Mouse (Mus musculus): ENCODE results near the gene Nenf.

The Nenf gene

DNA sequence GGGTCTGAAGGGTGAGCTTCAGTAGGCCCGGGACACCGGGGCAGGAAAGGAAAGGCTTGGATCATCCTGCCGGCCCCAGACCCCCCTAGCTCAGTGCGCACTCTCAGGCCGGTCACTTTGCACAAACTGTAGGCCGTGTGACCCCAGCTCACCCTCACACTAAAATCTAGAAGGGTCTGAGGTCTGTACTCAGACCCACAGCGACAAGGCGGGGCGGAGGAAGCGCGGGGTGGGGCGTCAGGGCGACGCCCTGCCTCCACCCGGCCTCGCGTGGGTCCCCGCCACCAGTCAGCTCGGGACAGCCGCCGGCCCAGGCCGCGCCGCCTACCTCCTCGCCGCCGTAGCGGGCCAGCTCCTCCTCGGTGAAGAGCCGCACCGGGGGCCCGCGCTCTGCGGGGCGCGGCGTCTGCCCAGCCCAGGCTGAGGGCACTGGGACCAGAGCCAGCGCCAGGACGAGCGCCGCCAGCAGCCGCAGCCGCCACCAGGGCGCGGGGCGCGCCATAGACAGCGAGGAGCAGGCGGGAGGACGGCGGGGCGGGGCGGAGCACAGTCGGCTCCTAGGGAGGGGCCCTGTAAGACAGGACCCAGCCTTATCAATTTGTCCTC, at the start of gene Nenf:
Gene Nenf, minus strand, starts transcription at position 604 of the 606 bp plus-strand sequence.
- DNase-seq, result peak; percentile 90

DNA sequence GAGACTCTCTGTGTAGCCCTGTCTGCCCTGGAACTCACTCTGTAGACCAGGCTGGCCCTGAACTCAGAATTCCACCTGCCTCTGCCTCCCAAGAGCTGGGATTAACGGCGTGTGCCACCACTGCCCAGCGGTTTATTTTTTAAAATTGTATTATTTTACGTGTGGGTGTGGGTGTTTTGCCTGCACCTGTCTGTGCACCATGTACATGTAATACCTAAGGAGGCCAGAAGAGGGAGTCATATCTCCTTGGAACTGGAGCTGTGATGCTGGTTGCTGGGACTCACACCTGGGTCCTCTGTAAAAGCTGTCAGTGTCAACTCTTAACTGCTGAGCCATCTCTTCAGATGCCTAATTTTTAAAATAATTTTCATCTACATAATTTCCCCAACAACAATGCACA, 46.5 kb upstream of the Nenf start:
- DNase-seq, result peak; percentile 41

DNA sequence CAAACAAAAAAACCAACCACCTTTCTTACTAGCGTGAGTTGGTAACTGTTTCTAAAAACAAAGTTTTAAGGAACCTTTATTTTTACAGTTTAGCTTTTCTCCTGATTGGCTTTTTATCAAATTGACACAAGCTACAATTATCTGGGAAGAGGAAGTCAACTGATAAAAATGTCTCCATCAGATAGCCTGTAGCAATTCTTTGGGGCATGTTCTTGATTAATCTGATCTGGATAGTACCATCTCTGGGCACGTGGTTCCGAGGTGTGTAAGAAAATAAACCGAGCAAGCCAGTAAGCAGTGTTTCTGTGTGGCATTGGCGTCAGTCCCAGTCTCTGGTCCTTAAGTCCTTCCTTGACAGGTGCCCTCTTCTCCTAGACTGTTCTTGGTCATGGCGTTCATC, 44.4 kb upstream of the Nenf start:
- DNase-seq, result no peak

DNA sequence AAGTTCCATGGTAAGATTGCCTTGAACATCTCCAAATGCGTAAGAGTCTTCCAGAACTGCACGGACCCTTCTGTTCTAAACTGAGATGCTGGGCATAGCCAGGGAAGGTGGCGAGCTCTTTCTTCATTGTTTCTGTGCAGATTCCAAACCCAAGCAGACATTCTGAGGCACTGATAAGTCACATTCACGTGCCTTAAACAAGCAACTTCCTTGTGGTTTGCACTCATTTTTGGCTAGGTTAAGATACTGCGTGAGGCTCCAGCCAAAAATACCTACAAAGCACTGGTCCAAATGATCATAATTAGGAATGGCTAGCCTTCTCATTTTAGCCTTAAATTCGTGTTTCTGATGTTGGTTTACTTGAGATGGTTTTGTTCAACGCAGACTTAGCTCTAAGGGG, 41.5 kb upstream of the Nenf start:
- DNase-seq, result no peak

DNA sequence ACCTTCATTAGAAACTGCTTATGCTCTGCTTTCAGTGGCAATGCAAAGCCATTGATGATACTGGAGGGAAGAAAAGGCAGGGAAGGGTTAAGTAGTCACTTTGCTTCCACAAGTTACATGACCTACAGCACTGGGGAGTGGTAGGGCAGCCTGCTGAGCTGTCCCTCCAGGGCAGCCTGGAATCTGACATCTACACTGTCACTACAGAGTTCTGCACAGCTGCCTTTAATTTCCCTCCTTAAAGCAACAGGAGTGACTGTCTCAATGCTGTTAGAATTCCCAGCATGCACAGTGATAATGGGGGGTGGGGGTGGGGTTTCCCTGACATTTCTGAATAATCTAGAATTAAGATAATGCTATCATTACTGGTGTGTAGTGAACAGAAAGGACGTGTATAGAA, 38.9 kb upstream of the Nenf start:
- DNase-seq, result no peak

DNA sequence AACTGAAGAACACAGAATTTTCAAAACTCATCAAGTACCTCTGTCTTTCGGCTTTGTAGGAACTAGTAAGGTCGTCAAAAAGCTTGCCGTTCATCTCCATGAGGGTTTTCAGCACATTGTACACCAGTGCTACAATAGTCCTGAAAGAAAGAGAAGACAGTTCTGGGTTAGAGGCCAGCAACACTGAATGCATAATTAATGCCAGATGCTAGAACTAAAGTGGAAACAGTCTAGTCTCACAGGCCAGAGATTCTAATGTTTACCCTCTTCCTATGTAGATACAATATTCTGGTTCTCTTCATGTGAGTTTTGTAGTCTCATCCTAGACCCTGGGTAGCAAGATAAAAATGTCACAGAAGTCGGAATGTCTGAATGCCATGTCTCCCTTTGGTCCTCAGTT, 35.8 kb upstream of the Nenf start:
- DNase-seq, result no peak

DNA sequence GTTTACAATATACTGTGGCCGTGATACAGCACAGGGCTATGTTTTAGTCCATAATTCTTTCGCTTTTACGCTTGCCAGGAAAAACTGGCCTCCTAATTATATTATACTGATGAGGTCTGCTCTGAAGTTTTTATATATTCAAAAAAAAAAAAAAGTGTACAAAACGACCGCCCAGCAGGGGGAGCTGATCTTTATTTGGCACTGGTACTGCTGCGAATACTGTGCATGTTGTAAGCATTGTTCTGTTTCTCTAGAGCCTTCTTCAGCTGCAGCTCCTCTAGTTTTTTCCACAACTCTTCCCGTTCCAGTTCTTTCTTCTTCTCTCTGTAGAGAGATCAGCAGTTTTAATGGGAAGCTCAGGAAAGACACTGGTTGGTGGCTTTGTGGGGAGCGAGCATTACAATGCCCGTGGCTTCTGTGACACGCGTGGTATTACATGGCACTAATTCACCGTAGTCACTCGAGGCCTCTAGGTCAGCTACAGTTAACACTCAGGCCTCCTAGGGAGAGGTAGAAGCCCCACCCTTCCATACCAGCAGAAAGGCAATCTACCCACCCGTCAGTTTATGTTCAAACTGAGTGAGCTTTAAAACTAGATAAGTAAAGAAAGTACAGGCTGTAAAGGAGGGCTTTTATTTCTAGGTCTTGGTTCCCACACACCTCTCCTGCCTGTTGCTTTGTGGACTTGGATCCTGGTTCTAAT, 34.9 kb upstream of the Nenf start:
- DNase-seq, result peak; percentile 78

DNA sequence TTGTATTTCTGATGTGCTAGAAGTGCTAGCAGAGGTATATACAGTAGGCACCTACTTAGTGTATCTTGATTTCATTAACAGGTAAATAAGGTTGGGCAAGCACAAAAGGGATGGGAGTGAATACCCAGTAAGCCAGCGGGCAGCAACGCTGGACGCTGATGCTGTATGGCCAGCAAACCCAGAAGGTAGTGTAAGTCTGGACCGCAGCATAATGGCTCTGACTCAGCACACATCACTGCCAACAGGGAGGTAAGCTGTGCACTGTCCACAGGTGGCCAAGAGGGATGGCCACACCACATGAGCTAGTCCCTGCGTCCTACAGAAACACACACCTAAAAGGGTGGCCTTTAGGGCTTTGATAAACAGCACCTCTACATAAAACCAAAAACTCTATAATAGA, 32.4 kb upstream of the Nenf start:
- DNase-seq, result no peak

DNA sequence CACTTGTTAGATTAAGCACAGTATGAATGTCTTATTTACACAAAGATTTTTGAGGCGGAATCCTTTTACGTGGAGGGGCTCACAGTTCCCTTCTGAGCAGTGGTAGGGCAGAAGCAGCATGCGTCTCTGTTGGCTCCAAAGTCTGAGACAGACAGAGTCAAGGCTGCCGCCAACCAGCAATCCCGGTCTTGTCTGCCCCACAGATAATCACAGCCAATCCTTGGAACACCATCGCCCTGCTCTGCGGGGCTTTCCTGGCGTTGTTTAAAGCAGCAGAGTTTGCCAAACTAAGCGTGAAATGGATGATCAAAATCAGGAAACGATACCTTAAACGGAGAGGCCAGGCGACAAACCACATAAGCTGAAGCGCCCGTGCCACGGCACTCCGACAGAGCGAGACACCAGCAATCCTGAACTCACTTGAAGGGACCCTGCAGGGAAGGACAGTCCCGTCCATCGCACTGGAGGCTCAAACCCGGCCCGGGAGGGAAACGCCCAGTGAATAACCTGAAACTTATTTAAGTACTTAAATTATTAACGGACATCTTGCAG, 31.6 kb upstream of the Nenf start:
- no peak for DNase-seq

DNA sequence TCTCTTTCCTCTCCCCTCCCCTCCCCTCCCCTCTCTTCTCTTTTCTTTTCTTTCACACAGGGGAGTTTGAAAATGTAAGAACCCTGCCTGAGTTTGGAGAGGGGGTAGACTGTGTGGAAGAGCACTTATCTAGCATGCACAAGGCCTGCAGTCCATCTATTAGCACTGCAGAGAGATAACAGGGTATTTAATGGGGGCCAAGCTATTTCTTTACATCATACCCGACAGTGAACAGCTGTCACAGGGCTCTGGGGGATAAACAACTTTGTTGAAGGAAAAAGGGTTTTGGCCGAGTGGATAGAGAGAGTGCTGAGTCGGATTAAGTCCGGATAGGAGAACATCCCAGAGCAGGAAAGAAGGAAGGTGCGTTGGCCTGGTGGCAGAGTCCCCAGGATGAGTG, 31.0 kb upstream of the Nenf start:
- no peak for DNase-seq

DNA sequence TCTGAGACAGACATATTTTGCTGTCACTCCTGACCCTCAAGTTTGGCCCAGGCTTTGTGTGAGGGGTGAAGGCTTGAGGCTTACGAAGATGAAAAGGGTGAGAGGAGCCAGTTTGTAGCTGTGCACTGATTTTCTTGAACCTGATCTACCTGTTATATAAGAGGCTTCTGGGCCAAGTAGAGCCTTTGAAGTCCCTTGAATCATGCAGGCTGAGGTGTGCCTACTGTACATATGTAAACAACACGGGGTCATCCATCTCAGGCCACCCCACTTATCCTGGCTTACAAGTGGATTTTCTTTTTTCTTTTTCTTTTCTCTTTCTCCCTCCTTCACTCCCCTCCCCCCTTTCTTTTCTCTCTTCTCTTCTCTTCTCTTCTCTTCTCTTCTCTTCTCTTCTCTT, 30.6 kb upstream of the Nenf start:
- no peak for DNase-seq

DNA sequence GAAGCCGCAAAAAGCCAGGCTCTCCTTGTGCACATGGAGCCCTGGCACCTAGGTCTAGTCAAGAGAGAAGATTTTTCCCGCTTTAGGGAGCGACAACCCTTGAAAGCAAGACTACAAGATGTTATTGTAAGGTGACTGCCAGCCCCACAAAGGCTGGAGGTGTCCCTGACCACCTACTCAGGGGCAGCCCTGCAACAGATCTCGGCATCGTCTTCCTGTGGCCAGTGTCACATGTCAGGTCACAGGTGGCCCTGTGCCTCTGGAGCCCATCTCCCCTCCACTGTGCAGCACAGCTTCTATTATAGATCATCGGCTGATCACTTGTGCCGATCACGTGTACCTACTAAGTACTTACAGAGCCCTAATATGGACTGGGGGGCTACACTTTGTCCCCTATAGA, 29.6 kb upstream of the Nenf start:
- no peak for DNase-seq

DNA sequence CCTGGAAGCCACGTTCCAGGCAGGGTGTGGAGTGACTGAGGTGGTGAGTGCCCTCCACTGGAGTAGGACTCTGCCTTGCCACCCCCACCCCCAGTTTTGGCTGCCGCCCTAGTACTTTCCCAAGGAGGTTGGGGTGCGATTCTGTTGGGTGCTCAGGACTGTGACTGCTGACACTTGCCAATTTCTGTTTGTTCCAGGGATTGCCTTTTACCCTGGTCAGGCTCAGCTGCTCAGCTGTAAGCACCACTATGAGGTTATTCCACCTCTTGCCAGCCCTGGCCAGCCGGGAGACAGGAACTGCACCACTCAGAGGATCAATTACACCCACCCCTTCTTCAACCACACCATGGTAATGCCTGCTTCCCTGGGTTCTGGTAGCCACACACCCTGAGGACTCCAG, 22.5 kb upstream of the Nenf start:
- DNase-seq, result no peak

DNA sequence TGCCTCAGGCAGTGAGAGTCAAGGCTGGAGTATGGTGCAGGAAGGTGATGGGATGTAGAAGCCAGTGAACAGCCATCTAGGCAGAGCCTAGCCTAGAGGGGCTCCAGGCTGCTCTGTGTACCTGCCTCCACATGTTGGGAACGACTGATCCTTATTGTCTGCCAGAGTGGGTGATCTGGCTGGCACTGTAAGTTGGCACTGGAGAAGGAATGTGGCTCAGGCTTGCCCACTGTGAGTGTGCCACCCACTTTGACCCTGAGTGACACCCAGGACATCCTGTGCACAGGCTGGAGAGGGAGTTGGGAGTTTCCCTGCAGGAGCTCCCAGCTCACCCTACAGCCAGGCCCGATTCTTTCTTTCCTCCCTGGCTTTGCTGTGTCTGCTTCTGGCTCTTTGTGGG, 21.9 kb upstream of the Nenf start:
- DNase-seq, result no peak

DNA sequence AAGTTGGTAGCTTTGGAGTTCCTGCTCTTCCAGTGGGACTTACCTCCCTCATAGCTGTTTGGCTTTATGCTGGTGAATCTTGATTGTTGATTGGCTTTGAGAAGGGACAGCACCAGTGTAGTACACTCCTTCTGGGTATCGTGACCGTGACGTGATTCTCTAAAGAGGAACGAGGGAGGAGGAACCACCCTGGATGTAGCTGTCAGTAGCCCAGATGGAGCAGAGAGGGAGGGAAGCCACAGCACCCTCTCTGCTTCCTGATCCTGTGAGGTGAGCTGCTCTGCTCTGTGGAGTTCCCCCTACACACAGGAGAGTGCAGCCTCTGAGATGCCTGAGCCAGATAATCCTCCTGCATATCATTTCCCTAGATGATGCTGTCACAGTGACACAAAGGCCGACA, 16.5 kb upstream of the Nenf start:
- DNase-seq, result no peak

DNA sequence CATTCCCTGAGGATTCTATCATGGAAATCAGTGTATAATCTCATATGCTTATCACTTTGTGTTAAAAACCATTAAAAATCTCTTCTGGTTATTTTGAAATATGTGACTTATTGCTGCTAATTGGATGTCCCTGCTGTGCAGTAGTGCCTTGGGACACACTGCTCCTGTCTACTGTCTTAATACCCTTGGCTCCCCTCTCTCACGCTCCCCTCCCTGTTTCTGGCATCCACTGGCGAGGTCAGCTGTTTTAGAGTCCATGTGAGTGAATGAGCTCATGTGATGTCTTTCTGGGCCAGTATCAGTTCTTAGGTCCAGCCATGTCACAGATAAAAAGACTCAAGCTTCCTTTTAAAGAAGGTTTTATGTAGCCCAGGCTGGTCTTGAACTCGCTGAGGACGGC, 12.4 kb upstream of the Nenf start:
- no peak for DNase-seq

DNA sequence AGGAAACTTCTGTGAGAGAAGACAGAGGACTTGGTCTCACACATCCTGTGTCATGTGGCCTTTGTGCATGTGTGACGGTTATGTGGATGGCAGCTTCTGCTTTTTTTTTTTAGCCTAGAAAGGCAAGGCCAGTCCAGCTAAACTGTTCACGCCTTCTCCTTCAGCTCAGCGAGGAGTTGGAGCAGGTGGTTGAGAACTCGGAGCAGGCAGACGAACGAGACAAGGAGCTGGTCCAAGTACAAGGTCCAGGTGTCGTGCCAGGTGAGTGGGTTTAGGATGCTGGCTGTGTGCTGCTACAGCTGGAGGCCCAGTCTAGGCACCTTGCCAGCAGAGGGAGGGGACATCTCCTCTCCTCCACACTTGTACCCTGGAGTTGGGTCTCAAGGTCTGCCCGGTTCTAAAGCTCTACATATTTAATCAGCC, 10.0 kb upstream of the Nenf start:
- no peak for DNase-seq

DNA sequence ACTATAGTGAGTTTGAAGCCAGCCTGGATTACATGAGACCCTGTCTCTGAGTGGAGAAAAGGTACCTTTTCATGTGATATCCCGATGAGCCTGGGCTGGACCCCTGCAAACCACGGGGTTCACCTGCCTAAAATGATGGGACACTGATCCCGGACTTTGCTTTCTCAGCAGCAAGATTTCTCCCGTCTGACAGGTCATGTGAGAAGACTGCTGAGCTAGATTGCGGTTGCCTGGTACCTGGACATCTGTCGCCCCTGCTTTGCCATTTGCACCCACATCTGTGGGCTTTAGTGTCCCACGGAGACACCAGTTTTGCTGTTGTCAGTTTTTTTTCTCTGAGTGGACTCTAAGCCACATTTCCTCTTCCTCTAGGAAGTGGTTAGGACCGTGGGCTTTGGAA, 9.3 kb upstream of the Nenf start:
- no peak for DNase-seq

DNA sequence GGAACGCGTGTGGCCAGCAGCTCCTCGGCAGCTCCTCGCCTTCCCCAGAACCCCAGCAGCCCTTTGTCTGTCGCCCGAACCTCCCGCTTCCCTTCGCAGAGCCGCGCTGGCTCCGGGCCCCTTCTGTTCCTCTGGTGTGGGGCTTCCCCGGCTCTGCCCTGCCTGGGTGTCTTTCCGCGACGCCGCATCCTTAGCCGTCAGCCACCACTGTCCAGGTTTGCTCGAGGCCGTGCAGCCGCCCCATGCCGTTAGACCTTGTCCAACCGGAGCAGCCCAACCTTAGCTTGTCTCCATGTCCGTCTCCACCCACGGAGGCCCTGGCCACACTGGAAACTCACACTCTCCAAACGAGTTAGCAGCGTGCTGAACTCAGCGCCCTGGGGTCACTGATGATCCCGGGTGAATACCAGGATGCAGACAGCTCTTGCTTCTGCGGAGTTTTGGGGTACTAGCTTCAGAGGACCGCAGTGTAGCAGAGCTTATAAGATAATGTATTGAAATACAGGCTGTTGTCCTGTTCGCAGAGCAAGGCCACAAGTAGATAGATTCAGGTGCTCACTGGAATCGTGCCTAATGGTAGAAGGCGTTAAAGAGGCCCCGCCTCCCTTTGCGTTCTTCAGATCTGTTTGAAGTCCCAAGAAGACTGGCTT, 8.4 kb upstream of the Nenf start:
- DNase-seq, result peak; percentile 80

DNA sequence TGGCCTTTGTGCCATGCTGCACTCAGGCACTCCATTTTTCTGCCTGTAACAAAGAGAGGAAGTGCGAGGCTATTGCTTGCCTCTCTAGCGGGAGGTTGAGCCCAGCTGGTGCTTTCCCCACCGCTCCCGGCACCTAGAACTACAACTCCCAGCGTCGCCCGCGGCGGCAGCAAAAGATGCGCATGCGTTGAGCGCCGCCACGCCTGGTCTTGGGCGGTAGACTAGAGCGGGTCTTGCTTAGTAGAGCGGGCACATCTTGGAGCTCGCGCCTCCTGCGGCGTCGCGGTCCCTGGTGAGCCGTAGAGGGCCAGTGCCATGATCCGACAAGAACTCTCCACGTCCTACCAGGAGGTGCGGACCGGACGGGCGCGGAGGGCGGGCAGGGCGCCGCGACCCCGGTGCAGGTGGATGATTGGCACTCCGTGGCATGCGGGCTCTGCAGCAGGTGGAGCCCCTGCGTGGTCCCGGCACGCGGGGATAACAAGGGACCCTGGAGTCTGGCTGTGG, 7.8 kb upstream of the Nenf start, which contains the start of gene Tmem206:
Gene Tmem206, plus strand, starts transcription at position 187 of the 507 bp plus-strand sequence.
- DNase-seq, result peak; percentile 97

DNA sequence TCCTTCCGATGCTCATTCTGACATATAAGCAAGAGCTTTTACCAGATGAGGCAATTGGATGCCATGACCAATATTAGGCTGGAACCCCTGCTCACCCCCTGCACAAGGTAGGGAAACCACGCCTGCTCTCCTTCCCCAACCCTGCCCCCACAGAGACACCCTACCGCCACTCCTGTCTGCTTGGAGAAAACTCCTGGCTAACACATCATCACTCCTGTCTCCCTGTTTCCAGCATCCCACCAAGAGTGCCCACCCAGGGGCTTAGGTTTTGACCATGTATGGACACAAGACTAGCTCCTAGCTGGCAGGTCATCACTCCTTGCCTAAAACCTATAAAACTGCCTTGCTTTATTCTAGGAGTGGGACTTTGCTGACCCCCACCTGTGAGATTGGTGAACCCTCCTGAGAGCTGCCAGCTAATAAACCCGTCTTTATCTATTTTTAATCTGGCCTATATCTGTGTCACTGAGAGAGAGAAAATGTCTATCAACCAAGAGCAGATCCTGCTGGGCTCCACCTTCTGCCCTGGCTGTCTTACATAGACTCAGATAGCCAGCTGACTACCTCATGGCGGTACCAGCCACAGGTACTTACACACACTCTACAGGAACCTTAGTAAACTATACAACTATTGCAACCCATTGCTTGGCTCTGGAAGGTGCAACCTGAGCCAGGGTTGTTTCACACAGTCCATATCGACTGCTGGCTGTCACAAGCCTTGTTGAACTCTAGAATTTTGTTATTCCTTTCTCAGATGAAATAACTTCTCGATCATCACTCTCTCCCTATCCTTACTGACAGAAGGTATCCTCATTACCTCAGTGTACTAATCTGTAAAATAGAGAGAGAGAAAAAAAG, 7.0 kb upstream of the Nenf start:
- DNase-seq, result no peak

DNA sequence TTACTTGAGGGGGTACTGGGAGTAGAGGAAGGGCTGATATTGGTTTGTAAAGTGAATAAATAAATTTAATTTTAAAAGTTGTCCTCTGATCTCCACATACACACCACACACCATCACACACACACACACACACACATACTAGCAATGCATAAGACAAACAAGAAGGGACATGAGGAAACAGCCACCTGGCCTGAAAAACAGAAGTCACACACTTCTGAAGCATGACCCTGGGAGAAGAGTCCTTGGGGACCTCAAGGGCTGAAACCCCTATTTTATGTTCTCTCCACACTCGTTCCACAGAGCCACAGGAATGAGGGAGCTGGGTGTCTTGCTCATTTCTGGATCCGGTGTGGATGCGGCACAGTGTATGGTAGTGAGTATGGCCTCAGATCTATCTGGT, 5.4 kb upstream of the Nenf start:
- no peak for DNase-seq

DNA sequence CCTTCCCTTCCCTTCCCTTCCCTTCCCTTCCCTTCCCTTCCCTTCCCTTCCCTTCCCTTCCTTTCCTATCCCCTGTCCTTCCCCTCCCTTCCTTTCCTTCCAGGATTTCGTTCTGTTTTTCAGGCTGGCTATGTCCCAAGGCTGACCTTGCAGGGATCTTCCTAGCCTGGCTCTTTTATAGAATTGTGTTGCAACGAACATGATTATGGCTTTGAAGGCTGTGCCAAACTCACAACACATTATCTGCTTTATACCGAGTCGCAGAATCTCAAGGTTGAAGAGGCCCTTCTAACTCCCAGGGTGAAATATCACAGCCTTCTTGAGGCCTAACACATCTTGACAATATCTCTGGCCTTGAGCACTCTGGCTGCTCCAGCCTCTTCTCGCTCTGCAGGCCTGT, 692 bp upstream of the Nenf start:
- DNase-seq, result no peak
